Mouse (Mus musculus): Measurements from ENCODE around the gene Lrrc31. TPM values are rescaled to one million over a fixed set of nuclear protein-coding genes. Genes with fewer than 3 reads are reported as not detected.
A peak's percentile ranks its signal among the peaks of the same experiment; 100 is the strongest.
"Not testable (repeated sequence)": the region's sequence is repeated elsewhere in the genome, so short reads cannot be mapped to it uniquely, and the experiment has no call there.

Gene Lrrc31
- total RNA-seq (2015; ENCODE audit: low replicate concordance): not detected in 2 replicates
- total RNA-seq (2017; ENCODE audit: low replicate concordance): 0.84 TPM in 1 of 2 replicates, not detected in the other

DNA sequence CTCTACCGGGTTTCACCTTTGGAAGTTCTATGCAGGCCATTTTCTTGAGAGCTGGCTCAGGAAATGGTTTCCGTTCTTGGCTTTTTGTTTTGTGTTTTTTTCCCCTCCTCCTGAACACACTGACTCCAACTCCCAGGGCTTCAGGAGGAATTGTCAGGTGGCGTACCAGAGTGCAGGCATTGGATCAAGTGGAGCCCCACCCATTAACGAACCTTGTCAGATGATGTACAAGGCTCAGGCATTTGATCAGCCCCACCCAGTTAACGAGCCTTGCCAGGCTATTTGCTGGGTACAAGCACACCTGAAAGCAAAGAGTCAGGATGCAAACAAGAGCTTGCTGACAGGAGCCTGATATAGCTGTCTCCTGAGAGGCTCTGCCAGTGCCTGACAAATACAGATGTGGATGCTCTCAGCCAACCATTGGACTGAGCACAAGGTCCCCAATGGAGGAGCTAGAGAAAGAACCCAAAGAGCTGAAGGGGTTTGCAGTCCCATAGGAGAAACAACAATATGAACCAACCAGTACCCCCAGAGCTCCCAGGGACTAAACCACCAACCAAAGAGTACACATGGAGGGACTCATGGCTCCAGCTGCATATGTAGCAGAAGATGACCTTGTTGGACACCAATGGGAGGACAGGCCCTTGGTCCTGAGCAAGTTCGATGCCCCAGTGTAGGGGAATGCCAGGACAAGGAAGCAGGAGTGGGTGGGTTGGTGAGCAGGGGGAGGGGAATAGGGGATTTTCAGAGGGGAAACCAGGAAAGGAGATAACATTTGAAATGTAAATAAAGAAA lies at the start of gene Lrrc31:
Lrrc31 (minus strand) TSS at position 133 of the 795 bp plus-strand sequence.
- not testable (repeated sequence) for ATAC-seq (replicated peaks; ENCODE audit: low FRiP score, poor library complexity, severe bottlenecking)

- no peak for ATAC-seq (replicated peaks; ENCODE audit: low FRiP score, poor library complexity, severe bottlenecking)
Observed at GRCm38 (mm10) chr3:30748316-30748715, 48.7 kb upstream of the Lrrc31 start.

GRCm38 (mm10) chr3:30746006-30746405 lies 46.4 kb upstream of the Lrrc31 start, which contains the start of gene Samd7:
TSS of gene Samd7 (plus strand) at chr3:30746293.
- ATAC-seq (replicated peaks; ENCODE audit: low FRiP score, poor library complexity, severe bottlenecking): no peak

DNA sequence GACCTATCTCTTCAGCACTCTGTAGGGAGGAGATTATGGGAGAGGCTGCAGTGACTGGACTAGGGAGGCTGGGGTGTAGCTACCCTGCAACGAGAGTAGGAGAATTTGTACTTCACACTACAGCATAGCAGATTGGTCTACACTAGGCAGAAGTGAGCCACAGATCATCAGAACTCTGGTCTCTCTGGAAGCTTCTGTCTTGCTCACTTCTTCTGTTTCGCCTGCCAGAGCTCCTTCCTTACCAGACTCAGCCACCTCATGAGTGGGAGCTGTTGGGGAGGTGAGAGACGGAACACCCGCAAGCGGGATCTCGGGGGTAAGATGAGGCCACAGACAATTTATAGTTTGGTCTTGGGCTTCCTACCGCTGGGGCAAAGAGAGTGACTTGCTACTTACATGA lies 43.2 kb upstream of the Lrrc31 start:
- no peak for ATAC-seq (replicated peaks; ENCODE audit: low FRiP score, poor library complexity, severe bottlenecking)

DNA sequence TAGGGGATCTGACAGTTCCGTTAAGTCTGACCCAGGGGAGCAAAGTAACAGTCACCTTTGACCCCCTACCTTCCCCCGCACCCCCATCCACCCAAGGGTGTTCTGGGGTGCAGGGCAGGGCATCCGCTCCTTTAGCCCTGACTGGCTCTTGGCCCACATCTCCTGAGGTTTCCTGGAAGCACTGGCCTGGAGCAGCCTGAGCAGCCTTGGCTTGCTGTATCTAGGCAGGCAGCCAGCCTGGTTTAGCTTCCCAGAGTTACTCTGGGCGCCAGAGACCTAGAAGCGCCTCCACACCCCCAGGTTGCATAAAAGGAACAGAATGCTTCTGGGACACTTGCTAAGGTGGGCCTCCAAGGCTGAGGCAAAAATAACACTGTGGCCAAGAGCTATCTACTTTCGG lies 41.7 kb upstream of the Lrrc31 start:
- ATAC-seq (replicated peaks; ENCODE audit: low FRiP score, poor library complexity, severe bottlenecking): no peak

- ATAC-seq (replicated peaks; ENCODE audit: low FRiP score, poor library complexity, severe bottlenecking): no peak
Observed at GRCm38 (mm10) chr3:30736809-30737208, 37.2 kb upstream of the Lrrc31 start.

- ATAC-seq (replicated peaks; ENCODE audit: low FRiP score, poor library complexity, severe bottlenecking): 0 out of 2 replicates have a peak, but pooled peaks have one; percentile 47
Observed at GRCm38 (mm10) chr3:30729046-30729445, 29.4 kb upstream of the Lrrc31 start.

DNA sequence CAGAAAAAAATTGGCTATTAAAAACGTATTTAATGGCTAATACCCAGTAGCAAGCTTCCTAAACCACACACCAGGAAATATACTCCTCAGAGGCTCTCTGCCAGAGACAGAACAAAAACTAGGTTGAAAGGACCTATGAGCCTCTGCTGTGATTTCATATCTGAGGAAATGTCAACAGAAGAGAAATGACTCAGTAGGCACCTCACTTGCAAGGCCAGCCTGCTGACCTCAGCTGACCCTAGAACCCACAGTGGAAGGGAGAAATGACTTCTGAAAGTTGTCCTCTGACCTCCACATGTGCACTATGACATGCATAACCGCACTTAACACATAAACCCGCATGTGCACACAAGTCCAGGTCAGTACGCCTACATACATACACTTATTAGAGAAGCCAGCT lies 27.6 kb upstream of the Lrrc31 start:
- no peak for ATAC-seq (replicated peaks; ENCODE audit: low FRiP score, poor library complexity, severe bottlenecking)

- no peak for ATAC-seq (replicated peaks; ENCODE audit: low FRiP score, poor library complexity, severe bottlenecking)
Observed at GRCm38 (mm10) chr3:30725514-30725913, 25.9 kb upstream of the Lrrc31 start.

GRCm38 (mm10) chr3:30724848-30725465 lies 25.3 kb upstream of the Lrrc31 start:
- no peak for ATAC-seq (replicated peaks; ENCODE audit: low FRiP score, poor library complexity, severe bottlenecking)

DNA sequence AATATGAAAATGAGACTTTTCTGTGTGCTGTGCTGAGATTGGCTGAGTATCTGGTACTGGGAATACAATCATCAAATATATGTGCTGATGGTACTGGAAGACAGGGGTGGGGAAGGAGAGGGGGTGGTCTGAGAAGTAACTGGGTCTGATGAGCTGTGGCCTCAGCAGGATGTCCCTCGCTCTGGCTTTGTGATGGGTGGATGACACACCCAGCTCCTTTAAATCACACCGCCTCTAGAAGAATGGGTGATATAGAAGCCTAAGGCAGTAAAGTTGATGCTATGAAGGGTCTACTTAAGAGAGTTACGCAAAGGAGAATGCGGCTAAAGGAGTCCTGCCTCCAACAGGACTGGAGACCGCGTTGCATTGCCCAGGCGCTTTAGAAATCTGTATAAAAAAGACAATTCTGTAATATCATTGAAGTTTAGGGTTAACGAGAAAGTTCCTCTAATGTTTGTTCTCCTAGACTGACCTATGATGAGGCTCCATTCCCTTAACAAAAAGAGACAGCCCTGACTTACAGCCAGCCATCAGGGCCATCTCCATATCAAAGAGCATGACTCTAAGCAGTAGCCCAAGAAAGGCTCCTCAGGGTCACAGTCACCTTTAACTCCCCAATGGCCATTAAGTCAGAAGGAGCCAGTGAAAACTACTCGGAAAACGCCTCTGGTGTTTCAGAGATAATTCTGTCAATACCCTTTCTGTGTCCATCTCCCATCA lies 24.6 kb upstream of the Lrrc31 start:
- ATAC-seq (replicated peaks; ENCODE audit: low FRiP score, poor library complexity, severe bottlenecking): no peak

DNA sequence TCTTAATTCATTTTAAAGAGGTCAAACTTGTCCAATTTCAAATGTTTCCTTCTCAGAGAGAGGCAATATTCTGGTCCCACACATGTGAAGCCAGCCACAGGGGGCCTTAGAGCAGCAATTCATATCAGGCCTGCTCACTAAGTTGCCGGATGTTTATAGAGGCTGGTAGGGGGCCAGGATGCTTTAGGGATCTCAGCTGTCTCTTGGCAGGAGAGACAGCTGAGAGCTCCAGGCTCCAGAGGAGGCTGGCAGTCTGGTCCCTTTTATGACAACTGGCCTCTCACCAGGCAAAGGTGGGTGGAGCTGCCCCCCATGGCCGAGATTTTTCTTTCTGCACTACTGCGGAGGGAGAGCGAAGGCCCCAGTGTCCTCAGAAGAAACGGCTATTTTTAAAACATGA lies 23.5 kb upstream of the Lrrc31 start:
- no peak for ATAC-seq (replicated peaks; ENCODE audit: low FRiP score, poor library complexity, severe bottlenecking)

DNA sequence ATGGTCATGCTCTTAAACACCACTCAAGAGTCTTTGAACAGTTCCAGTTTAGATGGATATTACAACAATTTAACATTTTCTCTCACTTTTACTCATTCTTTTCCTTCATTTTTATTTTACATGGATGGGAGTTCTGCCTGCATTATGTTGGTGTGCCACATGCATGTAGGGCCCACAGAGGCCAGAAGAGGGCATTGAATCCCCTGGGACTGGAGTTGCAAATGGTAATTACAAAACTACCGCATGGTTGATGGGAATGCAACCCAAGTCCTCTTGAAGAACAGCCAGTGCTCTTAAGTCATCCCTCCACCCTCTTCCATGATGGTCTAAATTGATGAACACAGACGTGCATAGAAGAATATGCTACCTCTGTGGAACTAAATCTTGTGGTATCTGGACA lies 22.8 kb upstream of the Lrrc31 start:
- no peak for ATAC-seq (replicated peaks; ENCODE audit: low FRiP score, poor library complexity, severe bottlenecking)

GRCm38 (mm10) chr3:30722036-30722435 lies 22.4 kb upstream of the Lrrc31 start:
- no peak for ATAC-seq (replicated peaks; ENCODE audit: low FRiP score, poor library complexity, severe bottlenecking)

DNA sequence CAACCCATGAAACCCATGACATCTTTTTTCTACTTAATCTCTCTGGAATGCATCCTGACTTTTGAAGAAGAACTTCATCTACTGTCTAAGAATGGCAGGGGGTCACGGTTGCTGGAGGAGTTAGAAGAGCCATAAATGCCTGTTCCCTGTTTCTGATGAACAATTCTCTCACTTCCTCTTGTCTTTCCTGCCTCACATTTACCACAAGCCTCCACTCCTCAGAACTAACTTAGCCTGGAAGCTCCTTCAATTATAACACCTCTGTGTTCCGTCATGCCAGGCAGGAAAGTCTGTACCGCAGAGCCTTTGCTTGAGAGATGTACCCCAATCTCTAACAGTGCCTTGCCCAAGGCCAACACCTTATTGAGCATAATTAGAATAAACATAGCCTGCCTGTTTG lies 19.0 kb upstream of the Lrrc31 start:
- ATAC-seq (replicated peaks; ENCODE audit: low FRiP score, poor library complexity, severe bottlenecking): no peak

GRCm38 (mm10) chr3:30713334-30713733 lies 13.7 kb upstream of the Lrrc31 start:
- ATAC-seq (replicated peaks; ENCODE audit: low FRiP score, poor library complexity, severe bottlenecking): no peak

DNA sequence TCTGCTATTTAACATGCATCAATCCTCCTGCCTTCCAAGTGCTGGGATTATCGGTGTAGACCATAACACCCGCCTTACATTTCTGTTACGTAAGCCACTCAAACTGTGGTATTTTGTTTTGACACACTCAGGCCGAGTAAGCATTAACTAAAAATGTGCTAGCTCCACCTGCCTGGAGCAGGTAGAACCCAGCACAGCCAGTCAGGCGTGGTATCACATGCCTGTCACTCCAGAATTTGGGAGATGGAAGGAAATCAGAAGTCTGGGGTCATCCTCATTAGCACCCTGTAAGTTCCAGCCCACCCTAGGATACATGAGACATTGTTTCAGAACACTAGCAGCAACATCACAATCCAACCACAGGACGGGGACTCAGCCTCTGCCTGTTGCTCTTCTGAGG lies 10.5 kb upstream of the Lrrc31 start:
- ATAC-seq (replicated peaks; ENCODE audit: low FRiP score, poor library complexity, severe bottlenecking): no peak

DNA sequence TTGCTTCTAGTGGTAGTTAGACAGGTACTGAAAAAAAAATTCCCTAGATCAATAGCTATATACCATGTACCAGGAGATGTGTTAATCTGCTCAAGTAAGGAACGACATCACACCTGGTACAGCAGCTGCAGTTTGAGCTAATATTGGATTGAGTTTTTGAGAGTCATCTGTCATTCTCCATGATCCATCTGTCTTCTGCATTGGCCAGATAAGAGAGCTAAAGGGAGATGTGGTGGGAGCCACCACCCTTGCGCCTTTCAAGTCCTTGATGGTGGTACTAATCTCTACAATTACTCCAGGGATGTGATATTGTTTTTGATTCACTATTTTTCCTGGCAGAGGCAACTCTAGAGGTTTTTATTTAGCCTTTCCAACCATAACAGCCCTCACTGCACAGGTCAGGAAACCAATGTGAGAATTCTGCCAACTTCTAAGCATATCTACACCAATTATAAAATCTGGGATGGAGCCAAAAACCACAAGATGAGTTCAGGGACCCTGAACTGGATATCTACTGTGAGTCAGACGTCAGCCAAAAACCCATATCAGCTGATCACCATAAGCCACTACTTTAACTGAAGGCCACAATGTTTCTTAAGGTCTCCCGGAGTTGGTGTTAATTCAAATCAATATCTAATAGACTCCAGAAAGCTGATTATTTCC lies 7.1 kb upstream of the Lrrc31 start:
- peak; percentile 66 for ATAC-seq (replicated peaks; ENCODE audit: low FRiP score, poor library complexity, severe bottlenecking)

GRCm38 (mm10) chr3:30705977-30706376 lies 6.3 kb upstream of the Lrrc31 start:
- ATAC-seq (replicated peaks; ENCODE audit: low FRiP score, poor library complexity, severe bottlenecking): no peak

- ATAC-seq (replicated peaks; ENCODE audit: low FRiP score, poor library complexity, severe bottlenecking): no peak
Observed at GRCm38 (mm10) chr3:30697891-30698290, 1.8 kb downstream of the Lrrc31 start.

All from erythroblast, adult 5-6 weeks (primary cell).